28 mouse cellular contexts compared by ENCODE assay signal in the genomic region with DNA sequence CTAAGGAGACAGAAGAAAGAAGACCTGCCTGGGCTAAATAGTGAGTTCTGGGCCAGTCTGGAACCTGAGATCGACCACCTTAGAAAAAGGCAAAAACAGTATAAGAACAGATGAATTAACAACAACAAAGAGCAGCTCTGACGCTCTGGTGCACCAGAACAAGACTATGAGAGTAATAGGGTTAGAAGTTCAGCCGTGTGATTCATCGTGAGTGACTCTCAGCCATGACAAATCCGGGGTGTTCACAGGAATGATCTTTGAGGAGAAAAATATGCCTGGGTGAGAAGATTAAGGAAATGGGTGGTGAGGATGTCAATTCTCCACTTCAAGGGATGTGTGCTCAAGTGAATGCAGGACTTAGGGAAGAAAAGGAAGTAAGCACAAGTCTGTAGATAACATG. TPM values are rescaled to one million over a fixed set of nuclear protein-coding genes. Genes with fewer than 3 reads are reported as not detected.
A peak's percentile ranks its signal among the peaks of the same experiment; 100 is the strongest.
DNase-seq lines count a peak whose midpoint lies in the region; ATAC-seq and TF ChIP-seq lines count a peak whose summit lies in the region.
"Had no signal": no experiment of that assay in that cellular context is flagged by ENCODE, and none has a peak within 500 bp of the region (broad histone marks: within the 10 kb centered on the region; RNA-seq: fewer than 3 reads in every experiment).

No protein-coding gene starts in this region.

- H3K36me3 ChIP-seq in embryonic facial prominence, embryonic 14.5 days (ENCODE audit: control insufficient read depth, insufficient read depth, low read length) = no peaks in the 10 kb centered on the region
- no peaks in the 10 kb centered on the region for H3K36me3 ChIP-seq in embryonic facial prominence, embryonic 10.5 days (replicated peaks)
- H3K36me3 ChIP-seq in forebrain, embryonic 14.5 days (ENCODE audit: control insufficient read depth, insufficient read depth, low read length) = no peaks in the 10 kb centered on the region
- H3K36me3 ChIP-seq: embryonic facial prominence, embryonic 15.5 days; forebrain, embryonic 12.5 days; hindbrain, embryonic 12.5 days; hindbrain, embryonic 15.5 days had no signal

- TF ChIP-seq CTCF in Patski (IDR thresholded peaks at IDR 0.05) = no peak

- no peak overlapping the region for H3K4me3 ChIP-seq in embryonic facial prominence, embryonic 14.5 days (ENCODE audit: low read depth, low read length)
- no peak overlapping the region for H3K4me3 ChIP-seq in embryonic facial prominence, embryonic 10.5 days
- H3K4me3 ChIP-seq in forebrain, embryonic 14.5 days (ENCODE audit: low read depth, low read length) = no peak overlapping the region
- H3K4me3 ChIP-seq: embryonic facial prominence, embryonic 15.5 days; forebrain, embryonic 12.5 days; gastrocnemius, adult 2 months; hindbrain, embryonic 12.5 days; hindbrain, embryonic 15.5 days had no signal

- WGBS in embryonic facial prominence, embryonic 14.5 days = 74% methylated on average over 5 of the region's 5 CpGs
- WGBS in embryonic facial prominence, embryonic 10.5 days = 67% methylated on average over 5 of the region's 5 CpGs
- 30% methylated on average over 5 of the region's 5 CpGs for WGBS in forebrain, embryonic 14.5 days

- CTCF ChIA-PET in Patski (lab: Charles Lee) = no interaction called here

- POLR2A ChIA-PET in Patski (lab: Charles Lee) = no interaction called here

- no peaks in the 10 kb centered on the region for H3K4me1 ChIP-seq in embryonic facial prominence, embryonic 14.5 days (ENCODE audit: control insufficient read depth, insufficient read depth, low read length)
- no peaks in the 10 kb centered on the region for H3K4me1 ChIP-seq in embryonic facial prominence, embryonic 10.5 days
- no peaks in the 10 kb centered on the region for H3K4me1 ChIP-seq in forebrain, embryonic 14.5 days (ENCODE audit: control insufficient read depth, insufficient read depth, low read length)
- H3K4me1 ChIP-seq: embryonic facial prominence, embryonic 15.5 days; forebrain, embryonic 12.5 days; hindbrain, embryonic 12.5 days; hindbrain, embryonic 15.5 days had no signal

- H3K9me3 ChIP-seq in embryonic facial prominence, embryonic 14.5 days (ENCODE audit: control insufficient read depth, low read length) = no peaks in the 10 kb centered on the region
- H3K9me3 ChIP-seq in embryonic facial prominence, embryonic 10.5 days = no peaks in the 10 kb centered on the region
- H3K9me3 ChIP-seq in forebrain, embryonic 14.5 days (replicated peaks; ENCODE audit: control insufficient read depth, low read length) = no peaks in the 10 kb centered on the region
- H3K9me3 ChIP-seq: embryonic facial prominence, embryonic 15.5 days; forebrain, embryonic 12.5 days; hindbrain, embryonic 12.5 days; hindbrain, embryonic 15.5 days had no signal

- ATAC-seq in embryonic facial prominence, embryonic 14.5 days (ENCODE audit: low read depth) = no peak
- ATAC-seq in Patski = peak; percentile 80
- no peak for ATAC-seq in forebrain, embryonic 14.5 days
- ATAC-seq: CD4-positive, CD25-positive, alpha-beta regulatory T cell, adult 4 months; forebrain, postnatal 0 days; intestine, postnatal 0 days had no signal

- H3K4me2 ChIP-seq in embryonic facial prominence, embryonic 14.5 days (ENCODE audit: low read depth, low read length) = no peak overlapping the region
- no peak overlapping the region for H3K4me2 ChIP-seq in forebrain, embryonic 14.5 days (ENCODE audit: low read length)
- H3K4me2 ChIP-seq: embryonic facial prominence, embryonic 15.5 days; forebrain, embryonic 12.5 days; heart, embryonic 11.5 days; hindbrain, embryonic 12.5 days; hindbrain, embryonic 15.5 days had no signal

- peak; percentile 10 for DNase-seq in embryonic facial prominence, embryonic 14.5 days (ENCODE audit: low spot score)
- DNase-seq in embryonic facial prominence, embryonic 10.5 days (ENCODE audit: low spot score) = no peak
- peak; percentile 19 for DNase-seq in Patski (ENCODE audit: low read depth, low spot score)
- peak; percentile 2 for DNase-seq in retina, postnatal 1 day
- DNase-seq in forebrain, embryonic 14.5 days (ENCODE audit: low spot score) = no peak
- no peak for DNase-seq in adipocyte (ENCODE audit: low spot score)
- DNase-seq: adrenal gland, adult 8-10 months; adrenal gland, postnatal 25 days; cerebellum, adult 18-20 months; cerebellum, adult 9-10 months; cerebellum, postnatal 14 days; forebrain, postnatal 0 days; gastrocnemius, adult 2 months; gastrocnemius, postnatal 14 days; heart, adult 11 months; kidney, adult 2 months had no signal

- no peak overlapping the region for H3K27ac ChIP-seq in embryonic facial prominence, embryonic 14.5 days (replicated peaks; ENCODE audit: low read depth, low read length)
- H3K27ac ChIP-seq in embryonic facial prominence, embryonic 10.5 days (replicated peaks) = no peak overlapping the region
- H3K27ac ChIP-seq in forebrain, embryonic 14.5 days (ENCODE audit: low read depth, low read length) = no peak overlapping the region
- H3K27ac ChIP-seq: embryonic facial prominence, embryonic 15.5 days; forebrain, embryonic 12.5 days; gastrocnemius, adult 2 months; hindbrain, embryonic 12.5 days; hindbrain, embryonic 15.5 days had no signal

- in situ Hi-C loops in Patski (cut with MboI; ENCODE audit: low pct_unique_long_range_greater_than_20kb) = no loop called here

- no peak overlapping the region for H3K9ac ChIP-seq in embryonic facial prominence, embryonic 14.5 days (ENCODE audit: low read depth, low read length)
- H3K9ac ChIP-seq in forebrain, embryonic 14.5 days (ENCODE audit: low read length) = no peak overlapping the region
- H3K9ac ChIP-seq: embryonic facial prominence, embryonic 15.5 days; forebrain, embryonic 12.5 days; forebrain, postnatal 0 days; hindbrain, embryonic 12.5 days; hindbrain, embryonic 15.5 days had no signal

- no peaks in the 10 kb centered on the region for H3K27me3 ChIP-seq in embryonic facial prominence, embryonic 14.5 days (replicated peaks; ENCODE audit: control insufficient read depth, insufficient read depth, low read length)
- no peaks in the 10 kb centered on the region for H3K27me3 ChIP-seq in embryonic facial prominence, embryonic 10.5 days (replicated peaks; ENCODE audit: low read depth, poor library complexity, severe bottlenecking)
- H3K27me3 ChIP-seq in Patski = no peaks in the 10 kb centered on the region
- no peaks in the 10 kb centered on the region for H3K27me3 ChIP-seq in forebrain, embryonic 14.5 days (replicated peaks; ENCODE audit: control insufficient read depth, insufficient read depth, low read length)
- H3K27me3 ChIP-seq: embryonic facial prominence, embryonic 15.5 days; forebrain, embryonic 12.5 days; hindbrain, embryonic 12.5 days; hindbrain, embryonic 15.5 days had no signal

RNA-seq across cellular contexts. Expression of gene Tmprss11g, which starts 6.9 kb away (rescaled TPM):
- polyA plus RNA-seq in embryonic facial prominence, embryonic 14.5 days (2014; fragmentation: Nextera tagmentation; extraction: Ambion mirVana) = 0.57 TPM in 1 of 2 replicates, not detected in the other
- not detected in 2 replicates for polyA plus RNA-seq in embryonic facial prominence, embryonic 10.5 days (2016; fragmentation: Nextera tagmentation; extraction: Ambion mirVana)
- not detected for polyA plus RNA-seq in Patski (2021)
- polyA plus RNA-seq in forebrain, embryonic 14.5 days (2014; fragmentation: Nextera tagmentation; extraction: Ambion mirVana) = not detected in 2 replicates
- polyA plus RNA-seq: CD4-positive, CD25-positive, alpha-beta regulatory T cell, adult 4 months; forebrain, embryonic 12.5 days; forebrain, postnatal 0 days; frontal cortex, adult 2 months; heart, embryonic 11.5 days; heart, embryonic 14.5 days; heart, postnatal 0 days; hindbrain, embryonic 12.5 days; hindbrain, embryonic 15.5 days; intestine, embryonic 14.5 days; intestine, postnatal 0 days had no signal

RNA-seq across cellular contexts. Expression of gene Tmprss11a, which starts 42.7 kb away (rescaled TPM):
- 1.0 and 2.2 TPM in 2 replicates for polyA plus RNA-seq in embryonic facial prominence, embryonic 14.5 days (2014; fragmentation: Nextera tagmentation; extraction: Ambion mirVana)
- polyA plus RNA-seq in embryonic facial prominence, embryonic 10.5 days (2016; fragmentation: Nextera tagmentation; extraction: Ambion mirVana) = not detected in 2 replicates
- polyA plus RNA-seq in Patski (2021) = not detected
- polyA plus RNA-seq in forebrain, embryonic 14.5 days (2014; fragmentation: Nextera tagmentation; extraction: Ambion mirVana) = 0.06 TPM in 1 of 2 replicates, not detected in the other
- polyA plus RNA-seq: C2C12; CD4-positive, CD25-positive, alpha-beta regulatory T cell, adult 4 months; forebrain, postnatal 0 days; frontal cortex, adult 2 months; heart, embryonic 11.5 days; heart, embryonic 14.5 days; heart, postnatal 0 days; hindbrain, embryonic 12.5 days; hindbrain, embryonic 15.5 days; intestine, embryonic 14.5 days; kidney, adult 2 months had no signal

Comparison
In these comparisons a context has a peak if more than half of its experiments do, and no peak if none do; other contexts are left out.
1. DNase-seq: peak in embryonic facial prominence, embryonic 14.5 days (single experiment), Patski (single experiment) and retina, postnatal 1 day (single experiment); none in embryonic facial prominence, embryonic 10.5 days (single experiment), forebrain, embryonic 14.5 days (single experiment) and adipocyte (single experiment).